Mouse (Mus musculus) regulatory T cell (primary cell): ENCODE results near the gene Agr3.

Experiments used
- in situ Hi-C: fragments of 300-600 bp; cut with MboI, MseI; formaldehyde crosslinking; loops from one replicate; pipeline ENCODE4 v1.15.1; 2025; ENCODE audit warnings: high pct_unique_total_duplicates

Agr3 gene

GRCm38 (mm10) chr12:35925402-35925801 is at the start of gene Agr3:
Gene Agr3, plus strand, starts transcription at chr12:35925620.
- in situ Hi-C loops = no loop called here

GRCm38 (mm10) chr12:35884892-35885558 is 40.4 kb upstream of the Agr3 start:
- in situ Hi-C loops = no loop called here

- in situ Hi-C loops = no loop called here
Observed at GRCm38 (mm10) chr12:35889383-35889782, 36.0 kb upstream of the Agr3 start.

DNA sequence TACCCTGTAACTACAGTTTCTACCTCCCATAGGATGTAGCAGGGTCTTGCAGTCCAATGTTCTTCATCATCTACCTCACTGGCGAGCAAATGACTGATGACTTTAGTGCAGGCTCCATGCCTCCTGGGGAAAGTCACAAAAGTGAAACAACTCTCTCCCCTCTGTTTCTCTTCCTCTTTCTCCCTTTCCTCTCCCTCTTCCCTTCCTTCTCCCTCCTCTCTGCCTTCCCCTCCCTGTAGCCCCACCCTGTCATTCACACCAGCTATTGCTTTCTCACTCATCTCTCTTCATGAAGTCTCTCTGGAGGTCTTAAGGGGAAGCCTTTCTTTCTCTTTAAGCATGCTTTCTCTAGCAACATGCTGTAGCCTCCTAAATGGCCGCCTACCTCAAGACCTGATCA is 34.7 kb upstream of the Agr3 start:
- in situ Hi-C loops = loop anchor here (5.0 to 10.0 kb wide), 2 partner anchors 67 to 1584 kb away; no protein-coding TSS in a partner anchor

DNA sequence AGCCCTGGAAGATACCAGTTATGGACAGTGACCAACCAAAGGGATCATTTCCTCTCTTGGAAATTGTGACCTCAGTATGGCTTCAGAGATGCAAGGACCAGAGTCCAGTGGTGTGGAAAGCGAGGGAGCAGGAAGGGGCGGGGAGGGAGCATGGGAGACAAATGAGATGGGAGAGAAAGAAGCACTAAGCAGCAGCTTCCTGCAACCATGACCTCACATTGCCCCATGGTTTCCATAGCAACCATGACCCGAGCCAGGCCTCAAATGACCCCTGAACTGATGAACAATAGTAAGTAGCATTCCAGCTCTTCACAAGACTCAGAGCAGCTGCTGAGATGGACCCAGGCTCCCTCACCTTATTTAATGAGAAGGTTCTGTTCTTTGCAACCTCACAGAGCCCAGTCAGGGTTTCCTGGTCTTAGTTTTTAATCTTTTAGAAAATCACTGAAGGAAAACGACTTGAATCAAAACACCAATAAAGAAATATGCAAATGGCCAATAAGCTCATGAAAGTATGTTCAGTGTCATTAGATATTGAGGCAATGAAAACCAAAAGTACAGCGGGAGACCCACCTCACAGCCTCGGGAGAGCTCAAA is 31.0 kb upstream of the Agr3 start:
- in situ Hi-C loops = loop anchor here (5.0 to 10.0 kb wide), 2 partner anchors 63 to 1580 kb away; no protein-coding TSS in a partner anchor

- in situ Hi-C loops = loop anchor here (10.0 kb wide), 1 partner anchor 1579 kb away; no protein-coding TSS in a partner anchor
Observed at GRCm38 (mm10) chr12:35895875-35896763, 29.3 kb upstream of the Agr3 start.

- in situ Hi-C loops = loop anchor here (10.0 kb wide), 1 partner anchor 1578 kb away; no protein-coding TSS in a partner anchor
Observed at GRCm38 (mm10) chr12:35896764-35897282, 28.6 kb upstream of the Agr3 start.

GRCm38 (mm10) chr12:35910632-35911031 is 14.8 kb upstream of the Agr3 start:
- in situ Hi-C loops = no loop called here

- in situ Hi-C loops = no loop called here
Observed at GRCm38 (mm10) chr12:35915813-35916212, 9.6 kb upstream of the Agr3 start.

DNA sequence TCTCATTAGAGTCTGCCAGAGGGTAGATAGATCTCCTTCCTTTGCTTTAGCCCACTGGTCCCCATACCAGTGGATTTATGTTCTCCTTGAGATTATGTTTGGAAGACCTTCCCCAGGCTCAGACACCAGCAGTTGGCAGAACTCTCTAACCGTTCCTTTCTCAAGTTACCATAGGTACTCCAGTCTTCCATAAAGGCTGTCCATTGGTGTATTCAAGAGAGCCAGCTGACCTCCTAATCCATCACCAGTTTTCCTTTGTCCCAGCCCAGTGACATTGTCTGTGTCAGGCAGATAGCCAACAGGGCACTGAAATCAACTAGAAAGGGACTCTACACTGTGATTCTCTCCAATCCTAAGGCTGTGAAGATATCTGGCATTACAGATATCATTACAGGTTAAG is 9.0 kb upstream of the Agr3 start:
- in situ Hi-C loops = no loop called here

DNA sequence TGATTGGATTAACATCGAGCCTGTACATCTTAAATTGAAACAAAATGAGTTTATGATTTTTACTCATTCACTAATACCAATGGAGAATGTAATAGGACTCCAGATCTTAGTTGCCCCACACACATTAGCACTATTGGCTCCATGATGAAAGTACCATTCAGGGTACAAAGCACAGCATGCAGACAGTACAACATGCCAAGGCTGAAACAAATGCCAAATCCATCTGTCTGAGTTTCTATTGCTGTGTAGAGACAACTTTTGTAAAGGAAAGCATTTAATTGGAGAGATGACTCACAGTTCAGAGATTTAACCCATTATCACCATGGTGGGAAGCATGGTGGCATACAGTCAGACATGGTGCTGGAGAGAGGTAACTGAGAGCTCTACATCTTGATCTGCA is 7.4 kb upstream of the Agr3 start:
- in situ Hi-C loops = no loop called here

- in situ Hi-C loops = no loop called here
Observed at GRCm38 (mm10) chr12:35927804-35928203, 2.4 kb downstream of the Agr3 start.

GRCm38 (mm10) chr12:35932816-35933215 is 7.4 kb downstream of the Agr3 start:
- in situ Hi-C loops = loop anchor here (10.0 kb wide), 1 partner anchor 1838 kb away; no protein-coding TSS in a partner anchor

GRCm38 (mm10) chr12:35951757-35952156 is 26.3 kb downstream of the Agr3 start:
- in situ Hi-C loops = no loop called here

GRCm38 (mm10) chr12:35957235-35957634 is 31.8 kb downstream of the Agr3 start:
- in situ Hi-C loops = loop anchor here (5.0 kb wide), 2 partner anchors 35 to 65 kb away; no protein-coding TSS in a partner anchor

DNA sequence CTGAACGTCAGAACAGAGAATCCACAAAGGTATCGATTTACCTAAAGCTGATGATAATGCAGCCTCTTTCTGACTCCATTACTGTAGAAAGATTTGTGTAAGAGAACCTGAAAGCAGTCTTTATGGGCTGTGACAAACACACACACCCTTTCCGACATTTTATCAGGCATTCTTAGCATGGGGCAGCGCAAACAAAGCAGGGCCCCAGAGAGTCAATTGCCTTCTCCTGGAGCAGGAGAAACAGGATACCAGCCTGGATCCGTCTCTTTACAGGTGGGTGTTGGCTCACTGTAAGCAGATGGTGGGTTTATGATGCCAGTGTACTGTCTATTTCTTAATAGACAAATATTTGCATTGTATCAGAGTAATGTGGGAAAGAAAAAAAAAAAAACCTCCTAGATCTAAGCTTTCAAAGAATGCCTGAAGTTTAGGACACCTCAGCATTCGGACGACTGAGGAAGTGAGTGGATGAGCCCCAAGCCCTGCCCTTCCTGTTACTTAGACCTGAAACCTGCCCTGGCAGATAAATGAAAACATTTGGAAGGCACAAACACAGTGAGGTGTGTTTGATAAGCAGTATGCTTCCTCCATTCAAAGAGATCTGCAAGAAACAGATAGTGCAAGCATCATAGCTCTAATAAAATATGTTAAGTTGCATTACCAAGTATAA is 40.8 kb downstream of the Agr3 start:
- in situ Hi-C loops = no loop called here

- in situ Hi-C loops = no loop called here
Observed at GRCm38 (mm10) chr12:35966768-35967141, 41.3 kb downstream of the Agr3 start.

DNA sequence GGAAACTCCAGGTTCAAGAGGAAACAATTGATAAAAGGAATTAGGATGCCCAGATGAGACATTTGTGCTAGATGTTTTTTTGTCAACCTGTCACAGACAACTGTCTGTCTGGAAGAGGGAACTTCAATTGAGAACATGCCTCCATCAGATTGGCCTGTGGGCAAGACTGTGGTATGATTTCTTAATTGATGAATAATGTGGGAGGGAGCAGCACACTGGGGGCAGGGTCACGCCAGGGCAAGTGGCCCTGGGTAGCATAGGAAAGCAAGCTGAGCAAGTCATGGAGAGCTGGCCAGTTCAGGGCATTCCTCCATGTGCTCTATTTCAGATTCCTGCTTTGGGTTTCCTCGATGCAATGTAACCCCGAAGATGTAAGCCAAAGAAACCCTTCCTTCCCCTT is 50.5 kb downstream of the Agr3 start:
- in situ Hi-C loops = no loop called here

DNA sequence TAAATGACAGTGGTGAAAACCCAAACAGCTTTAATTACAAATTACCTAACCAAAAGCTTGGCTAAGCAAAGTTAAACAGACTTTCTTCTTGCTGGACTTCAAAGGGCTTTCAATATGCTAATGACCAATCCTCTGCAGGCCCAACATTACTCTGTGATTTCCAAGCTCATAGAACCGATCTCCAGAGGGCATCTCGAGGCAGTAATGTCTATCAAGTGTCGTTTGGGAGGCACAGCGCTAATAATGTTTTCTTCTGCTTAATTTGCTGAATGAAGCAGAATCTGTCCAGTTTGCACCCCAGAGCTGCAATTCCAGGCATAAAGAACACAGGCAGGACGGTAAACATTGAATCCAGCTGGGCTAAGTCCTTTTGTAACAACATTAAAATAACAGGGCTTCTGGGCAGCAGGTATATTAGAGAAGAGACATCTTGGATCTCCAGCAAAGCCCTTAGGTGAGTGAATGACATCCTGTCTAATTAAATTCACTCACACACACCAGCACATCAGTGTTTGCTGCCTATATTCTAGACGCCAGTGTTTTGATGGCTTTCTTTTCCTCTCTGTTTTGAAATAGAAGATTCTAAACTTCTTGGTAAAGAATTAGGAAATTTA is 52.3 kb downstream of the Agr3 start:
- in situ Hi-C loops = no loop called here

DNA sequence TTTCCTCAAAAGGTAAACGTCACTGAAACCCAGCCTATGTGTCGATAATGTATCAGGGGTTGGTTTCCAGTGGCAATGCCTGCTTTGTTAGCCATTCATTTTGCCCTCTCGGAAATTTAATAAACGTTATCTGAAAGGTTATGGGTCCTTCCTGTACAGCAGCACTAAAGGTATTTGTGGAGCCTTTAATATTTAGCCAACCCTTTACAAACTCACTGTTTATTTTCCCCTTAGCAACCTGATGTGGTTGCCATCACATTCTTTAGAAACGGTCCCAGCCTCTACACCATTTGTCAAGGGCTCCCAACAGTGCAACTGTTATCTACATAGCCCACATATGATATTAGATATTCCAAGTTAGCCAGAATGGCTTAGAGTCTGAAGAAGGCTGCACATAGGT is 54.2 kb downstream of the Agr3 start:
- in situ Hi-C loops = no loop called here
